Mouse (Mus musculus) adrenal gland (tissue): Measurements from ENCODE around the gene Adam30.

Source experiments
- intact Hi-C: fragments of 180-260 bp; cut with DNase I; formaldehyde crosslinking; loops from one replicate; pipeline ENCODE4 v1.15.1; 2025

The Adam30 gene

GRCm38 (mm10) chr3:98185163-98185714, 24.8 kb downstream of the Adam30 start:
- intact Hi-C loops, result no loop called here

GRCm38 (mm10) chr3:98187777-98188176, 27.3 kb downstream of the Adam30 start:
- intact Hi-C loops, result no loop called here

GRCm38 (mm10) chr3:98197711-98198532, 37.5 kb downstream of the Adam30 start:
- intact Hi-C loops, result no loop called here

GRCm38 (mm10) chr3:98199747-98200146, 39.3 kb downstream of the Adam30 start:
- intact Hi-C loops, result no loop called here

- intact Hi-C loops, result no loop called here
Observed at GRCm38 (mm10) chr3:98203282-98203681, 42.9 kb downstream of the Adam30 start.

GRCm38 (mm10) chr3:98206977-98207376, 46.5 kb downstream of the Adam30 start:
- intact Hi-C loops, result no loop called here

- intact Hi-C loops, result no loop called here
Observed at GRCm38 (mm10) chr3:98209161-98209560, 48.7 kb downstream of the Adam30 start.

- intact Hi-C loops, result no loop called here
Observed at GRCm38 (mm10) chr3:98210860-98211259, 50.4 kb downstream of the Adam30 start.

GRCm38 (mm10) chr3:98211301-98212081, 51.1 kb downstream of the Adam30 start:
- intact Hi-C loops, result no loop called here
